Comparison of ENCODE assay signal across 8 mouse cellular contexts in the genomic region with DNA sequence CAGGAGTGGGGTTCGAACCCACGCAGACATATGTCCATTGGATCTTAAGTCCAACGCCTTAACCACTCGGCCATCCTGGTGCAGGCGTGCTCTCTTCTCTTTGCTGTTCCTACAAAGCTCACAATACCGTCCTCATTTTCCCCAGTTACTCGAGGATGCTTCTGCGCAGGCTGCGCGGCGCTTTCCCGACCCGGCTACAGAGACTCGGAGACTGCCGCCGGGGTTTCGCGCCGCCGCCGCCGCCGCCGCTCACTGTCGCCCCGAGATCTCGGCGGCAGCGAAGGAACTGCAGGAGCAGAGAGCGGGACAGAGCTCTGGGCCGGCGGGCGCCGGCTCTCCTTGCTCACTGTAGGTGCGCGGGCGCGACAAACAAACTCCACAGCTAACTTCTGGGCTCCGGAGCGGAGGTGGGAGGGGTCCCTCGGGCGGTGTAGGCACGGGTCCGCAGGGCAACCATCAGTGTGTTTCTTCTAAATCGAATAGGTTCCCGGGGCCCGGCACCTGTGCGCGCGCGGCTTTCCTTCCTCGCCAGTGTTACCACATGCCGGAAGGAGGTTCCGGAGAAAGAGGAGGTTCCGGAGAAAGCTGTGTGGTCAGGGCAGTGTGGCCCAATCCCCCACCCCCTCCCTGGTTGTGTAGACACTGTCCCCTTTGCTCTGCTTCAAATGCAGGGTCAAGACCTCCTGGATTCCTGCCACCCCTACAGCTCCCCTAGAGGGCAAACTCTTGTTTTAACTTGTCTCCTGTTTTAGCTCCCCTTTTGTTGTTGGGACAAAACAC. TPM values are rescaled to one million over a fixed set of nuclear protein-coding genes. Genes with fewer than 3 reads are reported as not detected.
DNase-seq lines count a peak whose midpoint lies in the region; ATAC-seq and TF ChIP-seq lines count a peak whose summit lies in the region.

No protein-coding gene starts in this region.

- ATAC-seq in embryonic facial prominence, embryonic 13.5 days (ENCODE audit: insufficient number of reproducible peaks, insufficient read depth, low FRiP score, low TSS enrichment, low read depth), result peak; percentile 92
- peak; percentile 94 for ATAC-seq in limb, embryonic 12.5 days (ENCODE audit: insufficient number of reproducible peaks, insufficient read depth, low FRiP score, low TSS enrichment, low read depth)
- peak; percentile 98 for ATAC-seq in midbrain, embryonic 15.5 days (replicated peaks)

- H3K4me1 ChIP-seq in embryonic facial prominence, embryonic 13.5 days, result peaks cover 7% of the 10 kb centered on the region
- no peaks in the 10 kb centered on the region; the same call in 1 of the 2 replicates for H3K4me1 ChIP-seq in kidney, adult 2 months (ENCODE audit: control insufficient read depth, insufficient read depth, low read length)
- peaks cover 7% of the 10 kb centered on the region for H3K4me1 ChIP-seq in limb, embryonic 12.5 days (replicated peaks)
- H3K4me1 ChIP-seq in midbrain, embryonic 15.5 days, result peaks cover 7% of the 10 kb centered on the region
- H3K4me1 ChIP-seq in spleen, adult 2 months (ENCODE audit: control insufficient read depth, insufficient read depth, insufficient read length), result peaks cover 3% of the 10 kb centered on the region; the same call in 1 of the 2 replicates

- peak overlapping the region; percentile 95 for H3K27ac ChIP-seq in embryonic facial prominence, embryonic 13.5 days
- H3K27ac ChIP-seq in kidney, adult 2 months (ENCODE audit: insufficient read depth, low read depth, low read length), result peak overlapping the region; percentile 14; the same call in 1 of the 2 replicates
- H3K27ac ChIP-seq in limb, embryonic 12.5 days, result peak overlapping the region; percentile 95
- peak overlapping the region; percentile 84 for H3K27ac ChIP-seq in midbrain, embryonic 15.5 days
- peak overlapping the region; percentile 56 for H3K27ac ChIP-seq in spleen, adult 2 months (ENCODE audit: insufficient read depth, low read length)

- peak overlapping the region; percentile 62 for H3K4me2 ChIP-seq in embryonic facial prominence, embryonic 13.5 days
- H3K4me2 ChIP-seq in limb, embryonic 12.5 days, result peak overlapping the region; percentile 59
- peak overlapping the region; percentile 54 for H3K4me2 ChIP-seq in midbrain, embryonic 15.5 days

- DNase-seq in 3134 (ENCODE audit: extremely low read depth, insufficient read length, low spot score), result peak; percentile 84
- DNase-seq in adrenal gland, postnatal 36 days, result peak; percentile 90 to 94
- DNase-seq in heart, adult 18-20 months, result peak; percentile 96 to 99
- peak; percentile 97 for DNase-seq in kidney, adult 2 months
- peak; percentile 82 to 88 for DNase-seq in spleen, adult 2 months (ENCODE audit: low read depth in 1 of 2, low spot score in 2 of 2)

- H3K4me3 ChIP-seq in embryonic facial prominence, embryonic 13.5 days, result peak overlapping the region; percentile 66
- H3K4me3 ChIP-seq in kidney, adult 2 months (ENCODE audit: insufficient read depth, low read depth, low read length), result peak overlapping the region; percentile 60
- H3K4me3 ChIP-seq in limb, embryonic 12.5 days (replicated peaks), result peak overlapping the region; percentile 62
- H3K4me3 ChIP-seq in midbrain, embryonic 15.5 days, result peak overlapping the region; percentile 75
- H3K4me3 ChIP-seq in spleen, adult 2 months (ENCODE audit: extremely low read depth, insufficient read depth, insufficient read length), result peak overlapping the region; percentile 86

- no peaks in the 10 kb centered on the region for H3K36me3 ChIP-seq in embryonic facial prominence, embryonic 13.5 days
- H3K36me3 ChIP-seq in kidney, adult 2 months (ENCODE audit: control insufficient read depth, insufficient read depth, low read length), result no peaks in the 10 kb centered on the region
- H3K36me3 ChIP-seq in limb, embryonic 12.5 days, result no peaks in the 10 kb centered on the region
- no peaks in the 10 kb centered on the region for H3K36me3 ChIP-seq in midbrain, embryonic 15.5 days (replicated peaks)
- no peaks in the 10 kb centered on the region for H3K36me3 ChIP-seq in spleen, adult 2 months (ENCODE audit: control insufficient read depth, insufficient read depth, low read length)

- H3K9me3 ChIP-seq in embryonic facial prominence, embryonic 13.5 days, result no peaks in the 10 kb centered on the region
- H3K9me3 ChIP-seq in limb, embryonic 12.5 days, result 0 out of 2 replicates have a peak, but pooled peaks cover 4% of the 10 kb centered on the region
- no peaks in the 10 kb centered on the region for H3K9me3 ChIP-seq in midbrain, embryonic 15.5 days

- under 1% methylated on average over 55 of the region's 55 CpGs for WGBS in embryonic facial prominence, embryonic 13.5 days
- WGBS in kidney, adult 2 months, result under 1% methylated on average over 55 of the region's 55 CpGs
- under 1% methylated on average over 55 of the region's 55 CpGs for WGBS in limb, embryonic 12.5 days
- WGBS in midbrain, embryonic 15.5 days, result under 1% methylated on average over 55 of the region's 55 CpGs
- WGBS in spleen, adult 2 months, result under 1% methylated on average over 55 of the region's 55 CpGs

- TF ChIP-seq CTCF in kidney, adult 2 months (conservative IDR thresholded peaks at IDR 0.05; ENCODE audit: insufficient read depth, insufficient read length, low read depth, low read length), result peak; percentile 53
- peak; percentile 42; the same call in 1 of the 2 replicates for TF ChIP-seq CTCF in spleen, adult 2 months (IDR thresholded peaks at IDR 0.05; ENCODE audit: extremely low read depth, insufficient read depth, insufficient read length, insufficient replicate concordance)

- H3K27me3 ChIP-seq in embryonic facial prominence, embryonic 13.5 days, result no peaks in the 10 kb centered on the region
- H3K27me3 ChIP-seq in kidney, adult 2 months (replicated peaks; ENCODE audit: control insufficient read depth, insufficient read depth, low read length), result no peaks in the 10 kb centered on the region
- H3K27me3 ChIP-seq in limb, embryonic 12.5 days, result no peaks in the 10 kb centered on the region
- H3K27me3 ChIP-seq in midbrain, embryonic 15.5 days (replicated peaks), result no peaks in the 10 kb centered on the region
- no peaks in the 10 kb centered on the region for H3K27me3 ChIP-seq in spleen, adult 2 months (ENCODE audit: control insufficient read depth, insufficient read depth, low read length)

- TF ChIP-seq POLR2A in kidney, adult 2 months (IDR thresholded peaks at IDR 0.05; ENCODE audit: low read depth, low read length), result no peak
- TF ChIP-seq POLR2A in spleen, adult 2 months (IDR thresholded peaks at IDR 0.05; ENCODE audit: low read depth, low read length), result no peak

- H3K9ac ChIP-seq in embryonic facial prominence, embryonic 13.5 days, result peak overlapping the region; percentile 77
- H3K9ac ChIP-seq in limb, embryonic 12.5 days (replicated peaks), result peak overlapping the region; percentile 71
- peak overlapping the region; percentile 52 for H3K9ac ChIP-seq in midbrain, embryonic 15.5 days

RNA-seq across cellular contexts. Expression of a gene that starts 41.3 kb away (rescaled TPM):
- 10 to 100 TPM in 1 of 2 experiments, 1 to 10 TPM in 1; 7.6 to 13.2 TPM for total RNA-seq in adrenal gland, postnatal 36 days (2021)
- polyA plus RNA-seq in embryonic facial prominence, embryonic 13.5 days (2015; fragmentation: Nextera tagmentation; extraction: Ambion mirVana), result 3.6 and 4.5 TPM in 2 replicates
- 1 to 10 TPM; 2.2 to 2.4 TPM for total RNA-seq in heart, adult 18-20 months (2021)
- 1.4 and 1.5 TPM in 2 replicates for polyA plus RNA-seq in kidney, adult 2 months (2012; rRNA removed)
- 1.8 and 2.9 TPM in 2 replicates for polyA plus RNA-seq in limb, embryonic 12.5 days (2016; fragmentation: Nextera tagmentation; extraction: Ambion mirVana)
- 1.4 and 1.7 TPM in 2 replicates for polyA plus RNA-seq in midbrain, embryonic 15.5 days (2015; fragmentation: Nextera tagmentation; extraction: Ambion mirVana)
- polyA plus RNA-seq in spleen, adult 2 months (2012; rRNA removed), result 14.6 and 18.0 TPM in 2 replicates

RNA-seq across cellular contexts. Expression of a gene that starts 53.6 kb away (rescaled TPM):
- 100 to 1,000 TPM in 1 of 2 experiments, 10 to 100 TPM in 1; 98.5 to 102 TPM for total RNA-seq in adrenal gland, postnatal 36 days (2021)
- polyA plus RNA-seq in embryonic facial prominence, embryonic 13.5 days (2015; fragmentation: Nextera tagmentation; extraction: Ambion mirVana), result 101 and 102 TPM in 2 replicates
- 10 to 100 TPM; 66.8 to 67.5 TPM for total RNA-seq in heart, adult 18-20 months (2021)
- 20.8 and 21.1 TPM in 2 replicates for polyA plus RNA-seq in kidney, adult 2 months (2012; rRNA removed)
- 59.1 and 62.1 TPM in 2 replicates for polyA plus RNA-seq in limb, embryonic 12.5 days (2016; fragmentation: Nextera tagmentation; extraction: Ambion mirVana)
- polyA plus RNA-seq in midbrain, embryonic 15.5 days (2015; fragmentation: Nextera tagmentation; extraction: Ambion mirVana), result 19.7 and 21.1 TPM in 2 replicates
- polyA plus RNA-seq in spleen, adult 2 months (2012; rRNA removed), result 13.2 and 14.9 TPM in 2 replicates

Comparison
In these comparisons a context has a peak if more than half of its experiments do, and no peak if none do; other contexts are left out.
1. Peak in every context shown above with its lines: DNase-seq, ATAC-seq, H3K4me3 ChIP-seq and H3K27ac ChIP-seq.
2. H3K27ac ChIP-seq: peak in every context shown above with its lines; median percentile 95 in embryonic facial prominence, embryonic 13.5 days; 95 in limb, embryonic 12.5 days; 84 in midbrain, embryonic 15.5 days; 56 in spleen, adult 2 months; 14 in kidney, adult 2 months.